Mouse (Mus musculus) lung, postnatal 0 days (tissue): ENCODE data around the gene Mtfr1l. TPM values are rescaled to one million over a fixed set of nuclear protein-coding genes. Genes with fewer than 3 reads are reported as not detected.

Source experiments
- ATAC-seq: fragments of 200-750 bp; cut with Nextera tagmentation; 2 replicates; pipeline ENCODE4 v1.8.0; 2017; ENCODE audit warnings: moderate library complexity
- DNase-seq: peaks from one replicate; pipeline ENCODE4 v3.0.0-alpha.2; 2016; ENCODE audit warnings: low spot score
- H3K27ac ChIP-seq: fragments of 300-500 bp; sonication (generic); 2 replicates; pipeline ENCODE4 v1.5.1; 2014; ENCODE audit warnings: antibody characterized with exemption, mild to moderate bottlenecking, low read length, mixed read lengths
- H3K27me3 ChIP-seq: fragments of 300-500 bp; sonication (generic); replicated peaks from 2 replicates; pipeline ENCODE4 v1.6.1; 2014; ENCODE audit warnings: low read length, mixed read lengths; ENCODE audit not compliant: insufficient read depth
- H3K36me3 ChIP-seq: fragments of 300-500 bp; sonication (generic); 2 replicates; pipeline ENCODE4 v1.6.1; 2014; ENCODE audit warnings: low read length, mixed read lengths; ENCODE audit not compliant: insufficient read depth
- H3K4me1 ChIP-seq: fragments of 300-500 bp; sonication (generic); 2 replicates; pipeline ENCODE4 v1.6.1; 2014; ENCODE audit warnings: antibody characterized with exemption, low read depth, low read length, mixed read lengths; ENCODE audit not compliant: insufficient read depth
- H3K4me2 ChIP-seq: fragments of 300-500 bp; sonication (generic); replicated peaks from 2 replicates; pipeline ENCODE4 v1.6.1; 2014; ENCODE audit warnings: low read depth, mild to moderate bottlenecking, low read length, moderate library complexity, mixed read lengths
- H3K4me3 ChIP-seq: fragments of 300-500 bp; sonication (generic); 2 replicates; pipeline ENCODE4 v1.5.1; 2014; ENCODE audit warnings: low read depth, low read length
- H3K9ac ChIP-seq: fragments of 300-500 bp; sonication (generic); replicated peaks from 2 replicates; pipeline ENCODE4 v1.6.1; 2014; ENCODE audit warnings: low read depth, mild to moderate bottlenecking
- H3K9me3 ChIP-seq: fragments of 300-500 bp; sonication (generic); 2 replicates; pipeline ENCODE4 v1.6.1; 2016; ENCODE audit warnings: low read length, mixed read lengths
- CTCF ChIP-seq: IDR thresholded peaks from 2 replicates; pipeline ENCODE4 v1.5.1; 2016; ENCODE audit warnings: antibody characterized with exemption, mild to moderate bottlenecking
- EP300 ChIP-seq: IDR thresholded peaks from 2 replicates; pipeline ENCODE4 v1.6.1; 2016; ENCODE audit warnings: antibody characterized with exemption, mild to moderate bottlenecking, control low read depth
- WGBS: fragments of 180-500 bp; shearing (Covaris S2); extraction: QIAGEN DNeasy Blood & Tissue Kit; methylation state at CpG from one replicate; pipeline ENCODE4 v1.1.7; 2014; 5-methylcytosine and 5-hydroxymethylcytosine counted together
- polyA plus RNA-seq: library from polyadenylated mRNA; unstranded; fragments of >200 nt; fragmentation: Nextera tagmentation; extraction: Ambion mirVana; gene quantifications from 2 replicates; pipeline ENCODE4 v1.2.1, GENCODE M21; 2015

Mtfr1l gene
- polyA plus RNA-seq, 1 experiment from 2014 or later, result 188 TPM

DNA sequence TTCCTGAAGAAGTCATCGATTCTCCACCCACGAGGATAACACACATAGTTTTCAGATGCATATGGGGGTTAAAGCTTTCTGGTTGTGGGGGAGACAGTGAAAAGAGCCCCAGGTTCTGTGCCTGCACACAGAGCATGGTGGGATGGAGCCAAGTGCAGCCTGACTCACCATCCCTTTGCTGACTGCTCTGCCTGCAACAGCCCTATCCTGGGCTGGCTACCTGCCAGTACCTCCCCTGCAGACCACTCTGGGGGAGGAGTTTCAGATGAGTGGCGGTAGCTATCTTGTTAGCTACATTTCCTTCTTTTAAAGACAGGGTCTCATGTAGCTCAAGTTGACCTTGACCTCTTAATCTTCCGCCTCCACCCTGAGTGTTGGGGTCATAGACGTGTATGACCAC is 43.2 kb upstream of the Mtfr1l start:
- H3K4me3 ChIP-seq, result no peak overlapping the region
- no peaks in the 10 kb centered on the region for H3K9me3 ChIP-seq
- H3K4me1 ChIP-seq, result no peaks in the 10 kb centered on the region; the same call in 1 of the 2 replicates
- no peaks in the 10 kb centered on the region for H3K27me3 ChIP-seq
- TF ChIP-seq EP300 (no peak), CTCF (no peak)
- 58% methylated on average over 5 of the region's 5 CpGs for WGBS
- ATAC-seq (no peak), DNase-seq (peak; percentile 17)
- H3K36me3 ChIP-seq, result no peaks in the 10 kb centered on the region
- H3K4me2 ChIP-seq, result no peak overlapping the region
- H3K9ac ChIP-seq, result no peak overlapping the region
- H3K27ac ChIP-seq, result no peak overlapping the region

DNA sequence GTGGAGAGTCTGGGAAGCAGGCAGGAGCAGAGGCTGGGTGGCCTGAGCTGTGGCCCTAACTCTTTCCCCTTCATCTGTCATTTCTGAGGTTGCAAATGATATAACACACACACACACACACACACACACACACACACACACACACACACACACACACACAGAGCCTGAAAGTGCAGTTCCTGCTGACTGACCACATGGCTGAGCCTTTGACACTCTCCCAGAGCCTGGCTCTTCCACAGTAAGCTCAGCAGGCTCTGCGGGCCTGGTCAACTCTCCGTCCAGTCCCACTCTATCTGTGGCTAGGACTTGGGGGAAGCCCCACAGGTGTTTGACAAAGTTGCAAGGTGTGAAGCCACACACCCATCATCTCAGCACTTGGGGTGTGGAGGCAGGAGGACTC is 42.1 kb upstream of the Mtfr1l start:
- Histone ChIP-seq H3K36me3 (no peaks in the 10 kb centered on the region), H3K27ac (no peak overlapping the region), H3K27me3 (no peaks in the 10 kb centered on the region), H3K9ac (no peak overlapping the region), H3K9me3 (no peaks in the 10 kb centered on the region), H3K4me2 (no peak overlapping the region), H3K4me3 (no peak overlapping the region), H3K4me1 (no peaks in the 10 kb centered on the region; the same call in 1 of the 2 replicates)
- no peak for ATAC-seq
- TF ChIP-seq CTCF (no peak), EP300 (no peak)
- 79% methylated on average over 2 of the region's 2 CpGs for WGBS
- DNase-seq, result no peak

DNA sequence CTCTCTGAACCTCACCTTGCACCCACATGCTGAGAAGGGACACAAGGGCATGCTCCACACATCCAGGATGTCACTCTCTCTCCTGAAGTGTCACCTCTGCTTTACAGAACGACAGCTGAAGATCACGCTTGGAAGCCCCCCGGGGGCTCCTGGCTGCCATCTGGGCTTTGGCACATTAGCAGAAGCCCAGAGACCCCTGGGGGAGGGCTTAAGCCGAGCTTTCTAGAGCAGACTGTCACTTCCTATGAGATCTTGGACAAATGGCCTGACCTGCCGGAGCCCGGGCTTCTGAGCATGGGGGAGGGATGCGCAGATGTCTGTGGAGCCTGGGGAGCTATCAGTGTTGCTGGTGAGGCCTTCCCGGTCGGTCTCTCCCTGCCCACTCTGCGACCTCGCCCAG is 40.3 kb upstream of the Mtfr1l start:
- no peaks in the 10 kb centered on the region; the same call in 1 of the 2 replicates for H3K4me1 ChIP-seq
- no peak for TF ChIP-seq EP300
- no peak for TF ChIP-seq CTCF

DNA sequence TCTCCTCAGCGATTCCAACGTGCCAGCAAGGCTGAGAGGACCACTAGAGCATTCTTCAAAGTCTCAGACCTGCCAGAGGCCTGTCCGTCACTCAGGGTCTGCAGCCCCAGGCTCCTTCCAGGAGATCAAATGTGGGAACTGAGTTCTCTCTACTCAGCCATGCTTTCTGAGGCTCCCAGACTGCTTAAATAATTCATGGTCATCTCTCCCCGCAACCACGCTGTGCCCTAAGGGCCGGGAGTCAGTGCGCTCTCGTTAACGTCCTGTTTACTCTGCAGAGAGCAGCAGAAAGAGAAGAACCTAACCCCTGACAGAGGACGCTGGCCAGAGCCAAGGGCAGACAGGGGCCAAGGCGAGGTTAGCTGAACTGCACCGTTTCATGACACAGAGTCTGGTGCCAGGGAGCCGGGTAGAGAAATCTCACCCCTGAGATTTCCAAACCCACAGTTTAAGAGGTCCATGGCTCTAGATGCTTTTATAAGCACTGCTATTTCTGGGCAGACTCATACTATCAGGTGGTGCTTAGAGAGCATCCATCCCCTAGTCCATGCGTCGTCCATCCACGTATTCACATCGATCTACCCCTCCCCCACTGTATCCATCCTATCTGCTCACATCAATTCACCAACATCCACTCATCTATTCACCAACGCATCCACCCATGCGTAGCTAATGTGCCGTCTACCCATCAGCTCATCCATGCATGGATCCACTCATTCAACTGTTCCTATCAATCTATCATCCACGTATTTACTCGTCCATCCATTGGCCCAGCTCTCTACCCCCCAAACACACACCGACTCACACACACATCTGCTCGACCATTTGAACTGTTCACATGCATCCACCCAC is 37.5 kb upstream of the Mtfr1l start:
- Histone ChIP-seq H3K4me3 (no peak overlapping the region), H3K27ac (no peak overlapping the region), H3K9me3 (no peaks in the 10 kb centered on the region), H3K27me3 (no peaks in the 10 kb centered on the region), H3K36me3 (no peaks in the 10 kb centered on the region), H3K9ac (no peak overlapping the region), H3K4me1 (no peaks in the 10 kb centered on the region), H3K4me2 (no peak overlapping the region)
- 77% methylated on average over 24 of the region's 24 CpGs for WGBS
- TF ChIP-seq CTCF, result no peak
- no peak for TF ChIP-seq EP300
- ATAC-seq, result no peak
- DNase-seq, result no peak

More for the DNA sequence above, 40.3 kb upstream of the Mtfr1l start:
- 52% methylated on average over 11 of the region's 11 CpGs for WGBS
- Histone ChIP-seq H3K9ac (no peak overlapping the region), H3K9me3 (no peaks in the 10 kb centered on the region), H3K36me3 (no peaks in the 10 kb centered on the region), H3K27me3 (no peaks in the 10 kb centered on the region), H3K4me3 (no peak overlapping the region), H3K4me2 (no peak overlapping the region), H3K27ac (no peak overlapping the region)
- no peak for ATAC-seq
- DNase-seq, result no peak

DNA sequence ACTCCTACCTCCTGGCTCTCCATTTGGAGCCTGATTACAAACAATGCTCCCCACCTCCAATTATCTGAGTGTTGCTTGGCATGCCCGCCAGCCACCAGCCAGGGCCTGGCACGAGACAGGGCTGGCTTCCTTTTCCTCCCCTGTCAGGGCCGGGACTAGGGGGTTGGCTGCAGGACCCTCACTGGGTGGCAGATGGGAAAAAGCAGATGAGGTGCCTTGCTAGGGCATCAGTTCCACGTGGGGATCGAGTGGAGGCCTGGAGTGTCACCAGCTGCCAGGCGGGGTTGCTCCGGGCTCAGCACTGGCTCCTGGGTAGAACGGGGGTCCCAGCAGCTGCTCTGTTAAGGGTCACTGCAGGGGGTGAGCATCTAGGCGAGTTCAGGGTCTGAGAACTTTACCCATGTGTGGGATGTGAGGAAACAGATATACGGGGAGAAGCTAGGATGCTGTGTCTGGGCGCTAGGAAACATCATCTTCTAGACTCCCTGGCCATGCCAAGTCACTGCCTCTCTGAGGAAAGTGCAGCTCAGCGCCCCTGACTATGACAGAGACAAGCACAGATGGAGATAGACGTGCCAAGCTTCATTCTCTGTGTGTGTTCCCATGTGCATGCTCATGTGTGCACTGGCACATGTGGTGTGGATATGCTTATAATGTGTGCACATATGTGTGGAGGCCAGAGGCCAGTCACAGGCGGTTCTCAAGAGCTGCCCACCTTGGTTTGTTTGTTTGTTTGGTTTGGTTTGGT is 35.7 kb upstream of the Mtfr1l start:
- ATAC-seq (no peak), DNase-seq (no peak)
- TF ChIP-seq EP300, result no peak
- TF ChIP-seq CTCF, result no peak
- no peaks in the 10 kb centered on the region for H3K9me3 ChIP-seq
- H3K4me3 ChIP-seq, result no peak overlapping the region
- H3K9ac ChIP-seq, result no peak overlapping the region
- no peaks in the 10 kb centered on the region for H3K36me3 ChIP-seq
- WGBS, result 81% methylated on average over 14 of the region's 14 CpGs
- no peak overlapping the region for H3K4me2 ChIP-seq
- H3K27ac ChIP-seq, result no peak overlapping the region
- no peaks in the 10 kb centered on the region for H3K4me1 ChIP-seq
- H3K27me3 ChIP-seq, result no peaks in the 10 kb centered on the region

DNA sequence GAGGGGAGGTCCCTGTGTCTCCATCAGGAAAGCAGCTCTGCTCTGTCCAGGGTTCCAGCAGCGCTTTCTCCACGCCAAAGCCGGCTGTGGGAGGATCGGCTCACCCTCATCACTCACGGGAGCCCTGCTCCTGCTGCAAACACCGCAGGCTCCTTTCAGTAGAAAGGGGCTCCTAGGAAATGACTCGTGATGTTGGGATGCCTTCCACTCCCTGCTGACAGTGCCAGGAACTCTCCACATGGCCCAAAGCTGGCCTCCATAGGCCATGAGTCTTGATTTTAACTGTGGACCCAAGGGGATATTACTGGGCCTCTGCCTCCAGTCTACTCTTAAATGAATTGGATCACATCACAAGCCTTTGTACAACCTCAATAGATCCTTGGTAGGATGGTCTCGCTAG is 34.6 kb upstream of the Mtfr1l start:
- no peaks in the 10 kb centered on the region for H3K9me3 ChIP-seq
- H3K4me2 ChIP-seq, result no peak overlapping the region
- no peaks in the 10 kb centered on the region for H3K36me3 ChIP-seq
- 80% methylated on average over 8 of the region's 8 CpGs for WGBS
- H3K4me1 ChIP-seq, result no peaks in the 10 kb centered on the region
- H3K4me3 ChIP-seq, result no peak overlapping the region
- TF ChIP-seq CTCF (no peak), EP300 (no peak)
- no peak for DNase-seq
- no peak overlapping the region for H3K9ac ChIP-seq
- no peak overlapping the region for H3K27ac ChIP-seq
- ATAC-seq, result no peak
- no peaks in the 10 kb centered on the region for H3K27me3 ChIP-seq
